Mouse (Mus musculus): ENCODE measurements around the gene Gm4559. TPM values are rescaled to one million over a fixed set of nuclear protein-coding genes. Genes with fewer than 3 reads are reported as not detected.
"Not testable (repeated sequence)": the region's sequence is repeated elsewhere in the genome, so short reads cannot be mapped to it uniquely, and the experiment has no call there.

Gene Gm4559
- not detected in 2 replicates for polyA plus RNA-seq (2014; fragmentation: Nextera tagmentation; extraction: Ambion mirVana)

DNA sequence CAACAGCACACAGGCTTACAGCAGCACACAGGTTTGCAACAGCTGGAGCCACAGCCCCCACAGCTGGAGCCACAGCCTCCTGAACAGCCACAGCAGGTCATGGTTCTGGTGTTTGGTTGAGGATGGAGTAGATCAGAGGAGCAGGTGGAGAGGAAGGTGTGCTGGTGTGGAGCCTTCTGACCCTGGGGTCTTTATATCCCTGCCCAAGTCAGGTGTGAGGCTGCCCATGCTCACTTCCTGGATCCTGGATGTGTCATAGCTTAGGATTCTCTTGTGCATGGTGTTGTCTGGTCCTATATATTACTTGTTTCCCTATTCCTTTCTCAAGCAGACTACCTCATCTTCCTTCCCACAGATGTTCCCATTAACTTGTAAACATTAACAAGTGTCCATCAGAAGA, at the start of gene Gm4559:
Gene Gm4559 (minus strand): TSS at position 101 of the 400 bp plus-strand sequence.
- H3K4me1 ChIP-seq (ENCODE audit: insufficient read depth); H3K27me3 ChIP-seq (ENCODE audit: insufficient read depth, low read length); H3K9me3 ChIP-seq (ENCODE audit: low read depth, low read length); ATAC-seq (ENCODE audit: insufficient read depth); H3K27ac ChIP-seq (ENCODE audit: low read depth); H3K4me3 ChIP-seq (ENCODE audit: low read depth, low read length); DNase-seq; H3K4me2 ChIP-seq; H3K36me3 ChIP-seq (ENCODE audit: insufficient read depth); H3K9ac ChIP-seq: not testable (repeated sequence)

GRCm38 (mm10) chr7:142323396-142324117, 49.4 kb upstream of the Gm4559 start:
- 62% methylated on average over 12 of the region's 12 CpGs for WGBS
- Histone ChIP-seq H3K4me2 (no peak overlapping the region), H3K9ac (no peak overlapping the region), H3K4me1 (ENCODE audit: insufficient read depth) (peaks cover 11% of the 10 kb centered on the region), H3K4me3 (ENCODE audit: low read depth, low read length) (no peak overlapping the region), H3K36me3 (ENCODE audit: insufficient read depth) (no peaks in the 10 kb centered on the region), H3K27ac (ENCODE audit: low read depth) (0 out of 2 replicates have a peak overlapping the region, but pooled peaks have one; percentile 26), H3K9me3 (ENCODE audit: low read depth, low read length) (no peaks in the 10 kb centered on the region), H3K27me3 (ENCODE audit: insufficient read depth, low read length) (no peaks in the 10 kb centered on the region)
- DNase-seq (no peak), ATAC-seq (ENCODE audit: insufficient read depth) (no peak)
- TF ChIP-seq CTCF (IDR thresholded peaks at IDR 0.05; ENCODE audit: low read depth), result no peak

DNA sequence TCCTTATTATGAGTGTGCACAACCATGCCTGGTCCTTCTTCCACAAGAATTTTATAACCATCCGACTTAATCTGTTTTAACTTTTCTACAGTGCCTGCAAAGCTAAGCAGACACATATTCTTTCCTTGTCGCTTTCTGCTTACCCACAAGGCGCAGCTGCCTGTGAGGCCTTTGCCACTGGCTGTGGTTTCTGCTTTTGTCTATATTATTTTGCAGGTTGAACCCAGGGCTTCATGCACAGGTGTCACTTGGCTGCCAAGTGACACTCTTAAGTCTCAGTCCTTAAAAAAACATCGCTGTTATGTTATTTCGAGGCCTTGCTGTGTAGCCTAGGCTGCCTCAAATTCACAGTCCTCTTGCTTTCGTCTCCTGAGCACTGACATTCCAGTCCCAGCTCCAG, 48.5 kb upstream of the Gm4559 start:
- Histone ChIP-seq H3K9me3 (ENCODE audit: low read depth, low read length) (no peaks in the 10 kb centered on the region), H3K4me1 (ENCODE audit: insufficient read depth) (peaks cover 11% of the 10 kb centered on the region), H3K4me2 (no peak overlapping the region), H3K9ac (no peak overlapping the region), H3K27me3 (ENCODE audit: insufficient read depth, low read length) (no peaks in the 10 kb centered on the region), H3K4me3 (ENCODE audit: low read depth, low read length) (no peak overlapping the region), H3K27ac (ENCODE audit: low read depth) (no peak overlapping the region), H3K36me3 (ENCODE audit: insufficient read depth) (no peaks in the 10 kb centered on the region)
- TF ChIP-seq CTCF (IDR thresholded peaks at IDR 0.05; ENCODE audit: low read depth), result no peak
- 76% methylated on average over 6 of the region's 6 CpGs for WGBS
- no peak for ATAC-seq (ENCODE audit: insufficient read depth)
- no peak for DNase-seq

DNA sequence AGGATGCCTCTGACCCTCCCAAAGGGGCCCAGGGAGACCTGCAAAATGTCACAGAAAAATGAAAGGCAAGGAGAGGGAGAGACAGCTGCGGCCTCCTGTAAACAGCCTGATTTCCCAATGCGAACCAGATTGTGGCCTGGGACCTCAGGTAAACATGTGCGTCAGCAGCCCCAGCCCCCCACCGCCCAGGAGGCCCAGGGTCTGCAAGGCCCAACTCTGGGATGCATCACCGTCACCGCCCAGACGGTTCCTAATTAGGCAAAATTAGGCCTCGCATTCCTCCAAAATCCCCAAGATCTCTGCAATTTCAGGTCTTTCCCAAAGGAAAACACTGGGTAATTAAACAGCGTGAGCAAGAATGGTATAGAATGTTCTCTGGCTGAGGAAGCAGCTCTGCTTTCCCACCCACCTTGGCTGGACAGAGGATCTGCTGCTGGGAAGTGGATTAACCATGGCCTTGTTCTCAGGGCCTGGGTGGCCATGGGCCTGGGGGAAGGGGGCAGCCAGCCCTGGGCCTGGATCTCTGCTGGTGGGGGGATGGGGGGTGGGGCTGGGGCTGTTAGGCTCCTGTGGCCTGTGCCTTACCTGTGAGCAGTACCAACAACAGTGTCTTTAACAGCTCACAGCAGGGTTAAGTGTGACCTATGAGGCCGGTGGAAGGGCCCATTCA, 47.6 kb upstream of the Gm4559 start:
- not testable (repeated sequence) for H3K4me2 ChIP-seq; H3K9me3 ChIP-seq (ENCODE audit: low read depth, low read length); H3K9ac ChIP-seq; H3K36me3 ChIP-seq (ENCODE audit: insufficient read depth); H3K4me3 ChIP-seq (ENCODE audit: low read depth, low read length); H3K27me3 ChIP-seq (ENCODE audit: insufficient read depth, low read length); ATAC-seq (ENCODE audit: insufficient read depth); H3K4me1 ChIP-seq (ENCODE audit: insufficient read depth); DNase-seq
- 0 out of 2 replicates have a peak overlapping the region, but pooled peaks have one; percentile 12 for H3K27ac ChIP-seq (ENCODE audit: low read depth)
- WGBS, result 50% methylated on average over 3 of the region's 10 CpGs

- 19% methylated on average over 2 of the region's 2 CpGs for WGBS
- Histone ChIP-seq H3K4me3 (ENCODE audit: low read depth, low read length) (no peak overlapping the region), H3K9ac (no peak overlapping the region), H3K4me1 (ENCODE audit: insufficient read depth) (0 out of 2 replicates have a peak, but pooled peaks cover 3% of the 10 kb centered on the region), H3K27me3 (ENCODE audit: insufficient read depth, low read length) (no peaks in the 10 kb centered on the region), H3K27ac (ENCODE audit: low read depth) (no peak overlapping the region), H3K4me2 (no peak overlapping the region), H3K36me3 (ENCODE audit: insufficient read depth) (no peaks in the 10 kb centered on the region), H3K9me3 (ENCODE audit: low read depth, low read length) (no peaks in the 10 kb centered on the region)
- no peak for TF ChIP-seq CTCF (IDR thresholded peaks at IDR 0.05; ENCODE audit: low read depth)
- ATAC-seq (ENCODE audit: insufficient read depth) (no peak), DNase-seq (no peak)
These were observed 46.7 kb upstream of the Gm4559 start for GRCm38 (mm10) chr7:142320906-142321305.

GRCm38 (mm10) chr7:142319124-142319523, 45.0 kb upstream of the Gm4559 start:
- Histone ChIP-seq H3K4me1 (ENCODE audit: insufficient read depth) (0 out of 2 replicates have a peak, but pooled peaks cover 3% of the 10 kb centered on the region), H3K4me3 (ENCODE audit: low read depth, low read length) (no peak overlapping the region), H3K36me3 (ENCODE audit: insufficient read depth) (no peaks in the 10 kb centered on the region), H3K27ac (ENCODE audit: low read depth) (no peak overlapping the region), H3K27me3 (ENCODE audit: insufficient read depth, low read length) (no peaks in the 10 kb centered on the region), H3K4me2 (no peak overlapping the region), H3K9me3 (ENCODE audit: low read depth, low read length) (no peaks in the 10 kb centered on the region), H3K9ac (no peak overlapping the region)
- WGBS, result 83% methylated on average over 11 of the region's 11 CpGs
- TF ChIP-seq CTCF (IDR thresholded peaks at IDR 0.05; ENCODE audit: low read depth), result no peak
- ATAC-seq (ENCODE audit: insufficient read depth), result no peak
- no peak for DNase-seq

GRCm38 (mm10) chr7:142317216-142317615, 43.1 kb upstream of the Gm4559 start:
- Histone ChIP-seq H3K4me3 (ENCODE audit: low read depth, low read length) (no peak overlapping the region), H3K4me1 (ENCODE audit: insufficient read depth) (0 out of 2 replicates have a peak, but pooled peaks cover 3% of the 10 kb centered on the region), H3K9ac (no peak overlapping the region), H3K4me2 (no peak overlapping the region), H3K36me3 (ENCODE audit: insufficient read depth) (no peaks in the 10 kb centered on the region), H3K27ac (ENCODE audit: low read depth) (no peak overlapping the region), H3K9me3 (ENCODE audit: low read depth, low read length) (no peaks in the 10 kb centered on the region), H3K27me3 (ENCODE audit: insufficient read depth, low read length) (no peaks in the 10 kb centered on the region)
- ATAC-seq (ENCODE audit: insufficient read depth), result no peak
- 45% methylated on average over 5 of the region's 5 CpGs for WGBS
- DNase-seq, result no peak
- TF ChIP-seq CTCF (IDR thresholded peaks at IDR 0.05; ENCODE audit: low read depth), result no peak
